Mouse (Mus musculus) neutrophil, adult 83 days (primary cell): ENCODE data around the gene Gm13088. TPM values are rescaled to one million over a fixed set of nuclear protein-coding genes. Genes with fewer than 3 reads are reported as not detected.

Source experiments
- total RNA-seq, 2 experiments: library from RNA; stranded (reverse); gene quantifications; one replicate each; pipeline ENCODE4 v1.2.4; 2023

The Gm13088 gene
- total RNA-seq, result not detected

DNA sequence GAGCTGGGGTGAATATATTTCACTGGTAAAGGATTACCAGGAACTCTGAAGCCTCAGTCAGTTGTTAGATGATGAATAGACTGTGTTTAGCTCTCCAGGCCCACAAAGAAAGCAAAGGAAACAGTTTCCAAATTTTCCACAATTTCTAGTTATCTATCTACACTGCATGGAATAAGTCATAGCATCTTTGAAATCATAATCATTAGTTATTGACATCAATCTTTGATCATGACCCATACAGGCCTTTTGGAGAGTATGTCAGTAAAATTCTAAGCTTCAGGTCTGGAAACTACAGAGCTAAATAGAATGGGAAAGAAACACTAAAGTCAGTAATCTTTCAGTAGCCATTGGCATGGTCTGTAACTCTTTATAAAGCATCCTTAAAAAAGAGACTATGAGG, at the start of gene Gm13088:
Gene Gm13088 (minus strand): TSS at position 101 of the 400 bp plus-strand sequence.

DNA sequence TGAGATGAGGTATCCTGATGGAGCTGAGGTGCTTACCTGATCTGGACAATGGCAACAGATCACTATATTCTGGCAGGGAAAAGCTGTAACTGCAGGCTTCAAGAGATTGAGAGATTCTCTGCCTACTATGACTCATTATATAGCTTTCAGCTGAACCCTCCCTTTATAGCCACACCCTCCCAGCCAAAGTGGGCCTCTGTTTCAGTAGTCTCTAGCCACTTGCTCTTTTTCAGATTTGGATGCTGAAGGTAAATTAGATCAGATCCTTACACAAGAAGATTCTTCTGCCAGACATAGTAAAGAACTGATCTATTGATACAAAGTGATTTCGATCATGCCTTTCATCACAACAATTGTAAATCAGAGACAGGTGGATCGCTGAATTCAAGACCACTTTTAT, 45.6 kb upstream of the Gm13088 start, which contains the start of gene Gm13089:
Gene Gm13089 (minus strand): TSS at position 101 of the 400 bp plus-strand sequence.

DNA sequence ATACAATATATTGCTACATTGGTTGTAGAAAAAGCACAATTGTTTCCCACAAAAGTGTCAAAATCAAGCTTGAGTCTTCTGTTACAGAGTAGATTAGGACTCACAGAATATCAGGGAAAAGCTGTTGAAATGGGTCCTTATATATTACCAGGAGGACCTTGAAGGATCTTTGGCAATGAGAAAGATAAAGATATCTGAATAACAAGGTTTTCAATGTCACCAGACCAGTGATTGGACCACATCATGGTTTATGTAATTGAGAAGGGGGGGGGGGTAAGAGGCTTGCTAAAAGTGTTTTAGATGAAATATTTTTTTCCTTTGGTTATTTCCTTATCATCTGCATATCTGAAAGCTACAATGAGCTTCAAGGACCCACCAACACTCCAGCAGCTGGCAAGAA, 42.3 kb downstream of the Gm13088 start, which contains the start of gene Gm13083:
Gene Gm13083 (plus strand): TSS at position 301 of the 400 bp plus-strand sequence.

Other genes starting within 250 kb of the Gm13088 start
- 10 to 100 TPM; 31.2 to 34.7 TPM for gene Pramef8, start 244.8 kb downstream of the Gm13088 start, total RNA-seq
- not detected for gene Oog4, start 206.9 kb downstream of the Gm13088 start, total RNA-seq
- gene Gm13043, start 145.9 kb downstream of the Gm13088 start, total RNA-seq, result not detected
- not detected for gene Gm13040, start 121.3 kb downstream of the Gm13088 start, total RNA-seq
- not detected for gene BC080695, start 105.5 kb downstream of the Gm13088 start, total RNA-seq
- not detected for gene Gm13057, start 105.5 kb downstream of the Gm13088 start, total RNA-seq
- not detected for gene Gm13083, start 42.2 kb downstream of the Gm13088 start, total RNA-seq
- not detected for gene Gm13089, start 45.5 kb upstream of the Gm13088 start, total RNA-seq
- gene Gm13078, start 62.2 kb upstream of the Gm13088 start, total RNA-seq, result not detected
- gene Gm13023, start 132.1 kb upstream of the Gm13088 start, total RNA-seq, result not detected
- not detected for gene Gm13084, start 158.8 kb upstream of the Gm13088 start, total RNA-seq
- not detected for gene Gm13103, start 189.3 kb upstream of the Gm13088 start, total RNA-seq
- gene Pramef6, start 243.1 kb upstream of the Gm13088 start, total RNA-seq, result not detected